Mouse (Mus musculus): ENCODE measurements at regions not wholly inside any gene's neighbourhood (a gene's known extent, or its start where the extent isn't known, plus 50 kb on each side); places are given as distances from the start of the nearest gene placed in this dataset.
A peak's percentile ranks its signal among the peaks of the same experiment; 100 is the strongest.

GRCm38 (mm10) chr8:126730017-126730631 is 136.3 kb upstream of the Irf2bp2 start:
- no peak for DNase-seq
- intact Hi-C loops (cut with DNase I) = no loop called here

- no peak for DNase-seq
- intact Hi-C loops (cut with DNase I) = no loop called here
Observed at GRCm38 (mm10) chr8:126728987-126729632, 135.3 kb upstream of the Irf2bp2 start.

DNA sequence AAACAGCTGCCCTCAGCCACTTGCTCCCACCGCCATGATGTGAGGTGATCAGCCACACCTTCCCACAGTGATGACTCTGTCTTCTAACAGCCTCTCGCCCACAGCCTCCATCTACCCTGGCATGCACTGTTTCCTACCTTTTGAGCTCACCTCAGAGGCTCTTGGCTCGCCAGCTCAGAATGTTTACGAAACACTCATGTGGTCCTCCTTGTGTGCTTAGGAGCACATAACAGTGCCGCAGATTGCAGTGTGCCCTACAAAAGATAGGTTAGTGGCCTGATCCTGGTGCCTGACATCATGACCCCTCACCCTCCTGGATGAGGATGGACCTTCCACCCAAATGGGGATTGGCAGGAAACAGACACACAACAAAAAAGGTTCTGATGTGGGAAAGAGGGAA is 134.3 kb upstream of the Irf2bp2 start:
- intact Hi-C loops (cut with DNase I) = no loop called here
- DNase-seq = no peak

- intact Hi-C loops (cut with DNase I) = no loop called here
- no peak for DNase-seq
Observed at GRCm38 (mm10) chr8:126727068-126727467, 133.3 kb upstream of the Irf2bp2 start.

- intact Hi-C loops (cut with DNase I) = loop anchor here (5.0 kb wide), 1 partner anchor 51 kb away; no protein-coding TSS in a partner anchor
- no peak for DNase-seq
Observed at GRCm38 (mm10) chr8:126723259-126724122, 129.7 kb upstream of the Irf2bp2 start.

DNA sequence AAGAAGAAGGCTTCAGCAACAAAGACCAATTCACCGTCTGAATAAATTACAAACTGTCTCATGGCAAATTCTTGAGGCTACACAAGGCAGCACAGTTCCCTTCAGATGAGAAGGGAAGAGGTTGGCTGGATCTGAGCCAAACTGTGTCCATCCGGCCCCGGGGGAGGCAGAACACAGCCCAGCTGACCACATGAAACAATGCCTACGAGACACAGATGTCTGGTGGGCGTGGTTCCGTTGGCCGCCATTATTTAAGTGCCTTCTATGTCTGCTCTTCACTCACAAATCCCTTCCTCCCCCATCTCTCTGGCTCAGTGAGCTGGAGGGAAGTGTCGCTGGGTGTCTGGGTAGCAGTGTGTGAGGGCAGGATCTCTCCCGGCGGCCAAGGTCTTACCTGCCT is 127.8 kb upstream of the Irf2bp2 start:
- peak; percentile 65 to 66 for DNase-seq
- intact Hi-C loops (cut with DNase I) = loop anchor here (5.0 kb wide), 1 partner anchor 49 kb away; no protein-coding TSS in a partner anchor

DNA sequence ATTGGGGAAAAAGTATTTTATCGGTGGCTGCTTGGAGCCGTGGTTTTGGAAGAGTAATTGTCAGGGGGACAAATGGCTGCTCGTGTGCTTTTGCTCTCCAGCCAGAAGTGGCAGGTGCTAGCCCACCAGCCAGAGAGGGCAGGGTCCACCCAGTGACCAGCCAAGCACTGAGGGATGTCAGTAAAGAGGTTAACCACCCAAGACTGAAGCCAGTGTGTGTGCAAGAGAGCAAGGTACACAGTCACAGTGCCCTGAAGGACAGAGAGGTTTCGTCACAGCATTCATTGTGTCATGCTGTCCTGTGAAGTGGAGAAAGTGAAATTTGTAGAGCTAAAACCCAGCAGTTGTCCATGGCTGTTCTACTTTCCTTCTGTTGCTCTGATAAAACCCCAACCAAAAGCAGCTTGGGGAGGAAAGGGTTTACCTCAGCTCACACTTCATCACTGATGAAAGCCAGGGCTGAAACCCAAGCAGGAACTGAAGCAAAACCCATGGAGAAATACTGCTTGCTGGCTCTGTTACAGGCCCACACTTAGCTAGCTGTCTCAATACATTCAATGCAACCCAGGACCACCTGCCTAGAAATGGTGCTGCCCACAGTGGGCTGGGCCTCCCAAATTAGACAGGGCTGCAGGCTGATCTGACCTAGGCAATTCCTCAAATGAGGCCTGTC is 126.8 kb upstream of the Irf2bp2 start:
- no peak for DNase-seq
- intact Hi-C loops (cut with DNase I) = loop anchor here (5.0 kb wide), 1 partner anchor 48 kb away; no protein-coding TSS in a partner anchor

GRCm38 (mm10) chr8:126719748-126720147 is 126.0 kb upstream of the Irf2bp2 start:
- intact Hi-C loops (cut with DNase I) = loop anchor here (5.0 kb wide), 1 partner anchor 47 kb away; no protein-coding TSS in a partner anchor
- no peak for DNase-seq

DNA sequence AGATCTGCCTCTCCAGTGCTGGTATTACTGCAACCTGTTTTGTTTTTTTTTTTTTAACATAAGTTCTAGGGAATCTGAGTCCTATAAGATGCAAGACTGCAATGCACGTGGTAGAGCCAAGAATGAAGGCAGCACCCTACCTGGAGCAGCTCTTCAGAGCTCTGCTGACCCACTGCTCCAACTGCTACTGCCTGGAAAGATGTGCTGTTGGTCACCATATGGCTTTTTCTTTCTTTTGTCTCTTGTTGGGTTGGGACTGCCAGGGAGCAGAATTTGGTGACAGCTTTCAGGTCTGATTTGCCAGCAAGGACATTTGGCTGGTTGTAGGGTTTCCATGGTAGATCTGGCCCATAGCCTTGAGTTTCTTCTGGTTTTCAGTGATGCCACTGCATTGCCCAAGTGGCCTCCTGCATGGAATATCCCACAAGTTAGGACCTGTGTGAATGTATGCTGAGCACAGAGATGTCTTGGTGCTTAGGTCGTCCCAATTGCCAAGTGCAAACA is 123.9 kb upstream of the Irf2bp2 start:
- no peak for DNase-seq
- intact Hi-C loops (cut with DNase I) = no loop called here

GRCm38 (mm10) chr8:126715666-126716065 is 121.9 kb upstream of the Irf2bp2 start:
- DNase-seq = no peak
- intact Hi-C loops (cut with DNase I) = no loop called here

DNA sequence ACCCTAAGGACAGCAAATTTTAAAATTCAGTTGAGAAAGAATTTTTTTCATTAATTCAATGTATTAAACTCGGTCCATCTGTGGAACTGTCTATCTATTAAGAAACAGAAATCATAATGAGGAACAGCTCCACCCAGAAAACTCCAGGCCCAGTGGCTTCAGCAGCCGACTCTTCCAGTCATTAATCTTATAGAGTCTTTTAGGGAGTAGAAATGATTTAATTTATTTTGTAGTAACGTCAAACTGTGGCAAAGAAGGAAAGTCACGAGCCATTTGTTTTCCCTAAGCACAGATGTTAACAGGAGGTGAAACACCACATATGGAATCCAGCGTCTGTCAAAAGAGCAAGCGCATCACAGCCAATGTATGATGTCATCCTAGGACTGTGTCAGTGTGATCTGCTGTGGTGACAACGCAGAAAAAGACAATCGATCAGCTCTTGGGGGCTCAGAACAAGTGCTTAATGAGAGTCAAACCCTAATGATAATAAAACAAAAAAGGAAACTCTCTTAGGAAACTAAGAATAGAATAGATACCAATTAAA is 119.9 kb upstream of the Irf2bp2 start:
- intact Hi-C loops (cut with DNase I) = no loop called here
- DNase-seq = no peak

DNA sequence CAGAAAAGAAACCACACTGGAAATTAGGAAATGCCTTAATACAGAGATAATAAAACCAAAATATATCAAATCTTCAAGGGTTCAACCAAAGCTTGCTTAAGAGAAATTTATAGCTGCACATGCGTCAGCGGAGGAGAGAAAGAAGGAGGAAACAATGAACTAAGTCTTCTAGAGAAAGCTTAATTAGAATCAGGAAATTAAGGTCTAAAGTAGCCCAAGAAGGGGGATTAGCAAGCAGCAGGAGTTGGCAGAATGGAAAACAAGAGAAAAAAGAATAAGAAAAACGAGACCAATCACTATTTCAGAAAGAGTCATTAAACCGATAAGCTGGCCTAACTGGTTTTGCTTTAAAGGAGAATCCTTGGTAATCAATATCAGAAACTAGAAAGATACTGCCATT is 119.4 kb upstream of the Irf2bp2 start:
- intact Hi-C loops (cut with DNase I) = no loop called here
- DNase-seq = no peak

DNA sequence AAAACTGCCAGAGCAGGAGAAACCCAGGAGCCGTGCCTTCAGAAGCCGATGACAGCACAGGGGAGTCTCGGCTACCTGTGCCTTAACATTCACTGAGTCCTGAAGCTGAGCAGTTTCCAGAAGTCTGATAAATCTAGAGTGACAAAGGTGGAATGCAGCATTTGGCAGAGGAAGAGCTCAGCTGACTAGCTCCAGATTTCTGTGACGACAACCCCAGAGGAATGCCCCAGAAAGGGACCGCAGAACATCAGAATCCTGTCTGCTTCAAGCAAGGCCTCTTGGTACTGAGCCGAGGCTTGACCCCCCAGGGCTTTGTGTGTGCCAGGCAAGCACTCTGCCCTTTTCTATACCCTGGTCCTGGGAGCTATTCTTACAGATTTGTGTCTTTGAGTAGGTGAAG is 119.0 kb upstream of the Irf2bp2 start:
- intact Hi-C loops (cut with DNase I) = no loop called here

DNA sequence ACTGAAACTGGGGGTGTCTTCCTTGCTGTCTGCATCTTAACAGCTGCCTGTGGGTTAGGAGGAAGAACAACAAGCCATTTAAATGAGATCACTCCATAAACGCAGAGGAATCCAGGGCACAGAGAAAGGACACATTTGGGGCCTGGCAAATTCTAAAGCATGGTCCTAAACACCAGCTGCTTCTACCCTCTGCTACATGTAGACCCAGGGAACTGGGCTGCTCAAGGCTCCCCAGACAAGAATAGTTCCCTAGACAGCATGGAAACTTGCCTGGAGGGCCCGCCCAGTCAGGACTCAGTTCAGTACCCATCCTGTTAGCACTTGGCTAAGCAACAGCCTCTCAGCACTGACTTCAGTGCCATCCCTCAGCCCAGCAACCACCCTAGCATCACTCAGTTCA is 115.2 kb upstream of the Irf2bp2 start:
- no peak for DNase-seq
- intact Hi-C loops (cut with DNase I) = no loop called here

More for the DNA sequence above, 119.0 kb upstream of the Irf2bp2 start:
- DNase-seq = peak; percentile 66 to 70

GRCm38 (mm10) chr8:126707300-126707902 is 113.6 kb upstream of the Irf2bp2 start:
- DNase-seq = no peak
- intact Hi-C loops (cut with DNase I) = no loop called here

- DNase-seq = no peak
- intact Hi-C loops (cut with DNase I) = no loop called here
Observed at GRCm38 (mm10) chr8:126706247-126706646, 112.5 kb upstream of the Irf2bp2 start.

- intact Hi-C loops (cut with DNase I) = no loop called here
- DNase-seq = no peak
Observed at GRCm38 (mm10) chr8:126705391-126705790, 111.6 kb upstream of the Irf2bp2 start.

DNA sequence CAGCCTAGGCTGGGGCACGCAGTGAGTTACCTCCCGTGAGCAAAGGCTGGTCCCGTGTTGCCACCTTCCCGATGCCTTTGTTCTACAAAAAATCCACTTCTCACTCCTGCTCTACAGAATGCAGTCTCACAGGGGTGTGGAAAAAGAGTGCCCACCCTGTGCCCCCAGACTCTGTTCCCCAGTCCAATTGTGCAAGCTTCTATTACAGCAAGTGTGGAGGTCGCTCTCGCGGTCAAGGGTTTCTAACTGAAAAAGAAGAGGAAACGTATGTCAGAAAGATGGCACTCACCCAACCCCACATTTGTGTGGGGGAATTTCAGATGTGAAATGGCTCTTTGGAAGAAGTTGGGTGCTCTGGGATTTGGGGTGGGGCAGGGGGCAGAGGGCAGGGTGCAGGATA is 110.9 kb upstream of the Irf2bp2 start:
- intact Hi-C loops (cut with DNase I) = no loop called here
- DNase-seq = no peak

DNA sequence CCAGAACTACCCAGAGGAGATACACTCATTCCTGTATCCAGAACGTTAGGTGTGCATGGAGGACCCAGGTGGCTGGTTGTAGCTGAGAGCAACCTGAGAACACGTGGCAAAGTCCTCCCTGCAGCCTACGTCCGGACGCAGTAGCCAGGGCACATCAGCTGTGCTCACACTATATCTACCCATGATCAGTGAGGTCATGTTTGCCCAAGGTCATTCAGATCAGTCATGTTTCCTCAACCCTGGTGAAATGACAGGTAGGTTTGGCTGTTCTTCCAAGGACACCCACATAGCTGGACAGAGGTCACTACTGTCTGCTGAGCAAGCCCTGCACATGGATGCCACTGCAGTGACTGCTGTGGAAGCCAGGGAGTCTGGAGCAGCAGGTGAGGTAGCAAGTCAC is 109.8 kb upstream of the Irf2bp2 start:
- intact Hi-C loops (cut with DNase I) = no loop called here
- DNase-seq = no peak

- intact Hi-C loops (cut with DNase I) = no loop called here
- DNase-seq = no peak
Observed at GRCm38 (mm10) chr8:126702294-126702693, 108.5 kb upstream of the Irf2bp2 start.
